Mouse (Mus musculus) small intestine, adult 2 months (tissue): ENCODE measurements around the gene Fbxo10.
"Not testable (repeated sequence)": the region's sequence is repeated elsewhere in the genome, so short reads cannot be mapped to it uniquely, and the experiment has no call there.

Source experiments
- CTCF ChIP-seq: fragments of 200-500 bp; IDR thresholded peaks from 2 replicates; pipeline ENCODE4 v1.5.1; 2012; ENCODE audit warnings: low read depth, mild to moderate bottlenecking, control low read depth, inconsistent platforms, low read length, moderate library complexity, mixed read lengths; ENCODE audit not compliant: insufficient replicate concordance, insufficient read length; ENCODE audit errors: extremely low read depth
- POLR2A ChIP-seq: fragments of 200-500 bp; IDR thresholded peaks from 2 replicates; pipeline ENCODE4 v1.6.1; 2012; ENCODE audit warnings: low read depth, mild to moderate bottlenecking, control low read depth, inconsistent platforms, low read length, moderate library complexity

DNA sequence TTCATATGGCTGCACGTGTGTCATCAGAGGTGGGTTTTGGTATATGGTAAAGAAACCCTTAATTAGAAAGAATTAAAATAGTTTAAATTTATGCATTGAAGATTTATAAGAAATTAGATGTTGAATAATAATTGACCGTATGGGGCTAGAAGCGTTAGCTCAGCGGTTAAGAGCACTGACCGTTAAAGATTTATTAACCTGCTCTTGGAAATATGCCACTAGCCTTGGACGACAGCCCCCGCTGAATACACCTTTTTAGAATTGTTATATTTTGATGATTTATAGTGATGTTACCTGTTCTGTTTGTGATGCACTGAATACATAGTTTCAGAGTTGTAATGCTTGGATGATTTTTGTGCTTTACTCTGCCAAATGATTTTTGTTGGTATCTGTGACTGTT is 44.9 kb downstream of the Fbxo10 start:
- TF ChIP-seq CTCF, POLR2A: not testable (repeated sequence)
